Mouse (Mus musculus) monocyte, adult 2 months (primary cell): ENCODE data around the gene Fads2.
"Not testable (repeated sequence)": the region's sequence is repeated elsewhere in the genome, so short reads cannot be mapped to it uniquely, and the experiment has no call there.

Experiments used
- DNase-seq, 2 experiments: peaks; one replicate each; pipeline ENCODE4 v3.0.0; 2022; ENCODE audit warnings: low spot score in 2 of 2, low read depth in 1 of 2

Fads2 gene

DNA sequence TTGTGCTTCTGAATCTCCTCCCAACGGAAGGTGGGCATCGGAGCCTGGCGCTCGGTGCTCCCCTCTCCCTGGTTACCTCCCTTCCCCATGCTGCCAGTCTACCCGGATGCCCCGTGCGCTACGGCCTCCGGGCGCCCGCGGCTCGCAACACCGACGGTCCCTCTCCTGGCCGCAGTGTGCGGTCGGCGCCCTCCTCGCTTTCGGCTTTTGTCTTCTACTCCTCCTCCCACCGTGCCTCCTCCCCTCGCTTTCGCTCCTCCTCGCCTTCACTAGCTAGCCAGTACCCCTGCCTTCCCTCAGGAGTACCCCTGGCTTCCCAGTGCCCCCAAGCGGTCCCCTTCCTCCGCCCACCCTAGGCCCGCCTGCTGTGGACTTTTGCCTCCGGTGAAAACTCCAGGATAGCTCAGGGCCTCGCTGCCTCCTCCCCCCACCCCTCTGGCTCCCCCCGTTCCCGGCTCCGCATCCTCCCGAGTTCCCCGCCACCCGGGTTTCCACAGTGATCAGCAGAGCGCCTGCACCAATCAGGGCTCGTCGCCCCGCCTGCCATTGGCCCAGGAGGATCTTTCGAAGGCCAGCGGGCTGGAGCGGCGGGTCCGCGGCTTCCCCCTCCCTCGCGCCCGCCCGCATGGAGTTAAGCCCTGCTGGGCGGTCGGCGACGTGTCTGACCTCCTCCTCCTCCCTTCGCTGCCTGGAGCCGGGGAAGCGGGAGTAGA, at the start of gene Fads2:
TSS of gene Fads2 (minus strand) at position 406 of the 713 bp plus-strand sequence.
- DNase-seq: no peak

GRCm38 (mm10) chr19:10149189-10149588, 47.6 kb upstream of the Fads2 start:
- DNase-seq: no peak

DNA sequence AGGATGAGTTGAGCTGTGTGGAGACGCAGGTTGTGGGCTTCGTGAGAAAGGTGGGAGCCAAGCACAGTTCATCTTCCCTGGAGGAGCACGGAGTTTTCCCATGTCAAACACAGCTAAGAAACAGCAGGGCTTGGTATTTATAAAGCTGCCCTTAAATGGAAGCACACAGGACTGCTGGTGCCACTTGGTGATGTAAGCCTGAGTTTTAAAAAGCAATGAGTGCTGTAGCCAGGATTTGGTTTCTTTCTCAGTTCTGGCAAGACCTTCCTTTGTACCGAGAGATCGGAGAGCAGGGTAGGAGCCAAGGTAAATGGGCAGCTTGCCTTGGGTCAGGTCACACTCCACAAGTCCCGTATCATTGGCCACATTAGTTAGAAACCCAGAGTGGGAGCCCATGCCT, 47.0 kb upstream of the Fads2 start:
- no peak for DNase-seq

GRCm38 (mm10) chr19:10144464-10144863, 42.9 kb upstream of the Fads2 start:
- no peak for DNase-seq

DNA sequence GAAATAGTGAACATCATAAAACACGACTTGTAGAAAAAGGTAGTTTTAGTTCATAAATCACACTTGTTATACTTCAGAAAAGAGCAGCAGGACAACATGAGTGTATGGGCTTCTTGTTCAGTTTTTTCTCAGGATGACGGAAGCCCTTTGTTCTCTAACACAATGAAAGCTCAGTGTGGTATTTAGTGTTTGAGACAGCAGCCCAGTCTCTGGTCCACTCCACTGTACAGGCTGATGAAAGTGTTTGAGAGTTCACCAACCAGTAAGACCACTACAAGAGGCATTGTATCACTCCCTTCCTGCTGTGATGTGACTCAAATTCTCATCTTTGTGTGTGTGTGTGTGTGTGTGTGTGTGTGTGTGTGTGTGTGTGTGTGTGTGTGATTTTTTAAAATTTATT, 42.1 kb upstream of the Fads2 start:
- DNase-seq: no peak

- DNase-seq: no peak
Measured at GRCm38 (mm10) chr19:10139736-10140135, 38.2 kb upstream of the Fads2 start.

DNA sequence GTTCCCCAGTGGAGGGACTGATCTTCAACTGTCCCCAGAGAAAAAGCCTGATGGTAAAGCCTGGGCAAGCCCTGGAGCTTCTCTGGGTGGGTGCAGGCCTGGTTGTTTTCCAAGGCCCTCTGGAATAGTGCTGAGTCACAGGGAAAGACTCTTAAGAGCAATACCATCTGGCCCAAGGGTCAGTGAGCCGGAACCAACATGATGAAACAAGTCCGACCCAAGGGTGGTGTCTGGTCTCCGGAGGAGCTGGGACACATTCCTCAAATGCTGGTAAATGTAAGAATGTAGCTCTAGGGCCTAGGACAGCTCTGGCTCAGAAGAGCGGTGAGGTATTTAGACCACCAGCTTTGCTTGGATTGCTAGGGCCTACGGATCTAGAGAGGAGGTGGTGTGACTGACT, 35.9 kb upstream of the Fads2 start:
- DNase-seq: no peak

DNA sequence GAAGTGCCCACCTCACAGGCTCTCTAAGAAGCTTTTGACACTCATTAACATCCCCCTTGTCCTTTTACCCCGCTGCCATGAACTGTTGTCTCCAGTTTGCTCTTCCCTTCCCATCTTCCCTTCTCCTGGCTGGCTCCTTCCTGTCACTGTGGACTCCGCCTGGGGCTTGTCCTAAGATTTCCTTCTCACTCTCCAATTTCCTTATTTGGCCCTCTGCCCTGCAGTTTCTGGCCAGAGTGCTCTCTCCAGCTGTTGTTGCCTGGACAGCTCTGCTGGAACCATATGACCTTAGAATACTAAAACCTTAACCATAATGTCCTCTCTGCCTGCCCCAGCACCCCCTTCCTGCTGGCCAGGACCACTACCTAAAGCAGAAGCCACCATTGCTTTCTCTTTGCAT, 33.1 kb upstream of the Fads2 start:
- DNase-seq: no peak

DNA sequence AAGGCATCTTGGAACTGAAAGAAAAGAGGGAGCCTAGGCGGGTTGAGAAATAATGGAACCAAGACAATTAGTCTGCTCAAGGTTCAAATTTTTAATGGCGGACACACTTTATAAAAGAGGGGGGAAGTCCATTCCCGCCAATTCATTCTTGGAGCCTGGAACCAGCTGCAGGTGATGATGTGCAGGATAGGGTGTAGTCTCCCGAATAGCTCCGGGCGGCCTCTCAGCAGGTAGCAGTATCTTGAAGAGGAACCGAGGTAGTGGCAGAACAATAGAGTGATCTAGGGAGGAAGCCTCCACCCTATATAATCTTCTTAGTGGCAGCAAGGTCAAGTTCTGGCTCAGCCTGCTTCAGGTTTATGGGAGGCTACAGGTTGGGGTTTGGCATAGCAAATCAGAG, 28.0 kb upstream of the Fads2 start:
- not testable (repeated sequence) for DNase-seq

DNA sequence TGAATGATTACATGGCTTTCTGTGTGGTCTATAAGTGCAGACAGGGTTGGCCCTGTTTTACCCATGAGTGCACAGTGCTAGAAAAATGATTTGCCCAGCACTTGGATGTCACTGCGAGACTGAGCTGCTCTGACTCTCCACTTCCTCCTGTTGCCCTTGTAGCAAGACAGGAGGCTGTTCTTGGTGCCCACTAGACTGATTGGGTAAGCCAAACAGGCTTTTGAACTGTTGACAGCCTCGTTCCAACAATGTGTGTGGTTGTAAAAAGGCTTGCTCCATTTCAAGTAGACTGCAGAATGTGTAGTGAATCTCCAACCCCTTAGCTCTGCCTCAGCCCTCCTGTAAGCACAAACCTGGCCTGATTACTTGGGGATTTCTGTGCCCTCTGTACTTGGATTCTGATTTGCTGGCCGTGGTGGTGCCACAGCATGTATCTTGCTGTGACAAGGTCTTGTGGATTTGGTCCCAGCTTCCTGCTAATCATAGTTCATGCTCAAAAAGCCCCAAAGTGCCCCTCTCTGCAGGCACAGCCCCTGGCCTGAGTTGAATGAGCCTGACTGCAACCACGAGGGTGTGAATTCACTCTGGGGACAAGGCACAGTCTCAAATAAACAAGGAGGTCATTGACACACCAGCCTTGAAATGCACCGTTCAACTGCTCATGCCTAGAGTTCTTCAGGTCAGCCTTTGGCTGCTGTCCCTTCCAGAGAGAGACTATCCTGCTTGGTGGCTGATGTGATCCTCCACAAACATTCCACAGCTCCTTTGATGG, 25.1 kb upstream of the Fads2 start:
- no peak for DNase-seq

DNA sequence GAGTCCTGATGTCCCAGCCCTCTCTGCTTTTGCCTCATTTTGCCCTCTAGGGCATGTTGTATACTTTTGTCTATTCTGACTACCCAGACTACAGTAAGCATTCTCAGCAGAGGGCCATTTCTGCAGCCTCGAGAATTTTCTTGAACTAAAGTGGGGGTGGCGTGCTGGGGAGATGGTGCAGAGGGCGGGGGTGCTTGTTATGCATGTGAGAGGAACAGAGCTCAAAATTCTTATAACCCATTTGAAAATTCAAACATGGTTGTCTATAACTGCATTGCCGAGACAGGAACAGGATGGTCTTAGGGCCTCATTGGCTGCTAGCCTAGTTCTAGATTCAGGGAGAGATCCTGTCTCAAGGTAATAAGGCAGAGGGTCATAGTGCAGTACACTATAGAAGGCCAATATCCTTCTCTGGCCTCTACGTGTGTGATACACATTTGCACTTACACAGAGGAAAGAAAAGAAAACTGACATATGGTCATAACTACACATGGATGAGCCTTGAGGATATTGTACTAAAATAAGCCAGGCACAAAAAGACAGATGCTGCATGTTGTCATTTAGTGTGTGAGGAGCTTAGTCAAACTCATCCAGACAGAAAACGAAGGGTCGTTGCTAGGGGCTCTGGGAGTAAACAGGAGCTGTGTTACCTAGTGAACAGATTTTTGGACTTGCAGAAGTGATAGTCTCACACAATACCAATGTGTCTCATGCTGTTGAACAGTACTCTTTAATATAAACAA, 22.5 kb upstream of the Fads2 start:
- DNase-seq: no peak

DNA sequence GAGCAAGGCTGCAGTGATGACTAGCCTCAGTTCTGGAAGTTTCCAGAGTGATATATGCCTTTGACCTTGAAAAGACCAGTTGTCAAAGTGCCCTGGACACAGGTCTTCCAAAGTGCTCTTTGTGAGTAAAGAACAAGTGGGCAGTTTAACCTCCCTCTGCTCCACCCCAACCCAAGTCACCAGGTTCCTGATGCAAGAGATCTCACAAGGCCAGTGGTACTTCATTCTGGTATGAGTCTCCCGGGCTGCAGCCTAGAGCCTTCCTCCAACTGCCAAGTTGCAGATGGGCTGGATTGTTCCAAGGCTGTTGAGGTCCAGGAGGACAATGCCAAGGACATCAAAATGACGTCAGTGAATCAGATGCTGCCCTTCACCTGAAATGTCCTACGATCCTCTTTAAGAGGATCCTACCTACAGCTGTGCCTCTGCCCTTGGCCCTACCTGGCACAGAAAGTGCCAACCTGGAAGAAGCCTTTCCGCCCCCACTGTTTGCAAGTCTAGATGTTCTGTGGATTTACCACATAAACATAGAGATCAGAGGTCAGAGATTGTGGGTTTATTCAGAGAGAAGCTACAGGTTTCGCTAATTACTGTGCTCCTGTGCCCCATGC, 20.6 kb upstream of the Fads2 start:
- DNase-seq: no peak

DNA sequence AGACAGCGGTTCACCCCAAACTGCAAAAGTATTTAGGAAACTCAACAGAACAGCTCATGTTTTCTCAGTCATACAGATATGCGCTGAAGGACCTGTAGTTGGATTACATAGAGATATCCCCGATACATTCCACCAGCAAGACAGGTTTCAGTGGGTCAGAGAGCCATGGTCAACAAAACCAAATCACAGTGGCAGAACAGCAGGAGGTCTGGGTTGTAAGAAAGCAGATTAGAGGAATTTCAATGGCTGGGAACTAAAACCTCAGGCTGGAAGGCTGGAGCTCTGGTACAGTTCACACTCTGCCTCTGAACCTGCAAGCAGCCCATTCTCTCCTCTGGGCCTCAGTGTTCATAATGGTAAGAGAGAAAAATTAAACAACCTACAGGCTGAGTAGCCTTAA, 15.1 kb upstream of the Fads2 start:
- DNase-seq: no peak

DNA sequence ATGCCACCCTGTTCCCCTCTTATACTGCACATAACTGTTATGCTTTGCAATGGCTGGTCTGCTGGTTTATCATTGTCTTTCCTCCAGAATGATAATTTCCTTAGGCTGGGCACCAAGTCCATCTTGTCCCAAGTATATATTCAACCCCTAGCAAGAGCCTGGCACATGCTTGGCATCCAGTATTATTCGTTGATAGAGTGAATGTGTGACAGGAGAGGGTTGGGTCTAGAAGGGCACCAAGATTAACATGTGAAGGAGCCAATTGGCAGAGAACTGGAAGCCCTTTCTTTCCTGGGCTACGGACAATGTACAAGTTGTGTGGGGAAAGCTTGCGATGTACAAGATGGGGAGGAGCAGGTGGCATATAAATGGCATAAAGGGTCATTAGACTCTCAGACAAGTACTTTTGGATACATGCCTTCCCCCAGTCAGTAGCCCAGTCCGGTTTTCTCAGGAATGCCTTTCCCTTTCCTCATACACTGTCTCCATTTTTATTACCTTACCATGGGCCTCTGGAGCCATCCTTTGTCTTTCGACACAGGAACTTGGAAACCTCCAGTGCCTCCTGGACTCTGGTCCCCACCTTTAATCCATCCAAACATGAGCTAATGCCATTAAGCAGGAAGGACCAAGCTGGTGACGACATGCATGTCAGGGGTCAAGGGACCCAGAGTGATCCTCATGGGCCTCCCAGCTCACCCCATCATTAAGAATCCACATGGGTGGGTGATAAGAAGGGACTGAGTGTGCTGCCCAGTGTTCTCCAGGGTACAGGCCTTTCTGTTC, 14.0 kb upstream of the Fads2 start:
- DNase-seq: no peak

- no peak for DNase-seq
Measured at GRCm38 (mm10) chr19:10112956-10113355, 11.4 kb upstream of the Fads2 start.

GRCm38 (mm10) chr19:10108666-10109065, 7.1 kb upstream of the Fads2 start:
- no peak for DNase-seq

- DNase-seq: no peak
Measured at GRCm38 (mm10) chr19:10108129-10108528, 6.6 kb upstream of the Fads2 start.

DNA sequence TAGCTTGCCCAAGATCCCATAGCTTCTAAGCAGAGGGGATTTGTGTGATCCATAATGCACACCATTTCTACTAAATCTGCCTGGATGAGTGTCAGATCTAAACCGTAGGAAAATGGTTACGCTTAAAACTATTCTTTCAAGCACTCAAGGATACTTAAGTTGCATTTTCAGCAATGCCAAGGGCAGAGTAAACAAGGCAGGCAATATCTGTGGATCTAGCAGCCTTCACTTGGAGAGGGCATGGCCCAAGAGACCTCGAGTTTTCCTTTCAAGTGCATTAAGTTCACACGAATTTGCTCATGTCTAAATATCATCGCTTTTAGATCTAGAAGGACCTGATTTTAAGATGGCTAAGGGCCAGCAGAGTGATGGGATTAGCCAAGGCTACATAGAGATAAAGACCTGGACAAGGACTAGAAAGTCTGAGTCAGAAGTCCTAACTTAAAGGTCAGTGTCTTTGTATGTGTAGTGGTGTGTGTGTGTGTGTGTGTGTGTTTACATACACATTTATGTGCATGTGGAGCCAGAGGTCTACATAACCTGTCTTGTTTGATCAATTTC, 5.6 kb upstream of the Fads2 start:
- DNase-seq: no peak

DNA sequence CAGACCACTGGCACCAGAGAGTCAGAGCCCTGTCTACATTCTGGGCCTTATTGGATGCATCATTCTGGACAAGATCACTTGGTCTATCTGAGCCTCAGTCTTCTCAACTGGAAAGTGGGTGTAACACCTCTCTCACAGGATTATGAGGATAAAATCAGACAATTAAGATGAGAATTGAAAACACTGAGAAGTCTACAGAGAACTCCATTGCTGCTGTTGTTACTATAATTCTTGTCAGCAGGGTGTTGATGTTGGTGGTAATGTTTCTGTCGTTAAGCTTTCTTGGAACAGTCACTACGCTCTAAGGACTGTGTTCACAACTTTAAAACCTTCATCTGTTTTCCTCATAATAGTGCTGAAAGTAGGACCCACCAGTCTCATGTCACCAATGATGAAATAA, 5.1 kb upstream of the Fads2 start:
- no peak for DNase-seq

GRCm38 (mm10) chr19:10105034-10105493, 3.5 kb upstream of the Fads2 start:
- DNase-seq: no peak
